Mouse (Mus musculus) embryonic fibroblast, embryonic 13.5 days (primary cell): Measurements from ENCODE around the gene 4930556J24Rik. TPM values are rescaled to one million over a fixed set of nuclear protein-coding genes. Genes with fewer than 3 reads are reported as not detected.
"Not testable (repeated sequence)": the region's sequence is repeated elsewhere in the genome, so short reads cannot be mapped to it uniquely, and the experiment has no call there.

Experiments
- H3K27ac ChIP-seq: 2 replicates; pipeline ENCODE4 v1.5.1; 2012; ENCODE audit warnings: low read length, control low read depth, inconsistent platforms; ENCODE audit not compliant: insufficient read depth
- H3K4me1 ChIP-seq: 2 replicates; pipeline ENCODE4 v1.6.1; 2011; ENCODE audit warnings: low read length; ENCODE audit not compliant: control insufficient read depth, insufficient read depth
- H3K4me3 ChIP-seq: 2 replicates; pipeline ENCODE4 v1.5.1; 2011; ENCODE audit warnings: mild to moderate bottlenecking, control low read depth, low read length; ENCODE audit not compliant: insufficient read depth
- CTCF ChIP-seq: IDR thresholded peaks from 2 replicates; pipeline ENCODE4 v1.5.1; 2011; ENCODE audit warnings: mild to moderate bottlenecking, control low read depth, low read length, moderate library complexity, borderline replicate concordance; ENCODE audit not compliant: insufficient read depth
- POLR2A ChIP-seq: IDR thresholded peaks from 2 replicates; pipeline ENCODE4 v1.6.1; 2011; ENCODE audit warnings: low read depth, mild to moderate bottlenecking, control low read depth, low read length, moderate library complexity
- polyA plus RNA-seq: library from polyadenylated mRNA; stranded (reverse); fragments of >200 nt; gene quantifications from 2 replicates; pipeline ENCODE4 v1.2.4, GENCODE M21; 2011; ENCODE audit warnings: low read depth; ENCODE audit not compliant: missing spikeins, insufficient read length

Gene 4930556J24Rik
- not detected in 2 replicates for polyA plus RNA-seq

- Histone ChIP-seq H3K27ac (no peak within 1 kb of the TSS), H3K4me1 (peaks cover 6% of the 10 kb centered on the region; the same call in 1 of the 2 replicates), H3K4me3 (no peak within 1 kb of the TSS)
- TF ChIP-seq POLR2A (no peak), CTCF (no peak)
These were observed at the start of gene 4930556J24Rik for GRCm38 (mm10) chr11:3976678-3977077. Gene 4930556J24Rik, minus strand, starts transcription at chr11:3976778.

- no peak overlapping the region for H3K4me3 ChIP-seq
- no peak overlapping the region for H3K27ac ChIP-seq
- no peaks in the 10 kb centered on the region for H3K4me1 ChIP-seq
- TF ChIP-seq CTCF (no peak), POLR2A (no peak)
These were observed 46.7 kb upstream of the 4930556J24Rik start for GRCm38 (mm10) chr11:4023321-4023720.

DNA sequence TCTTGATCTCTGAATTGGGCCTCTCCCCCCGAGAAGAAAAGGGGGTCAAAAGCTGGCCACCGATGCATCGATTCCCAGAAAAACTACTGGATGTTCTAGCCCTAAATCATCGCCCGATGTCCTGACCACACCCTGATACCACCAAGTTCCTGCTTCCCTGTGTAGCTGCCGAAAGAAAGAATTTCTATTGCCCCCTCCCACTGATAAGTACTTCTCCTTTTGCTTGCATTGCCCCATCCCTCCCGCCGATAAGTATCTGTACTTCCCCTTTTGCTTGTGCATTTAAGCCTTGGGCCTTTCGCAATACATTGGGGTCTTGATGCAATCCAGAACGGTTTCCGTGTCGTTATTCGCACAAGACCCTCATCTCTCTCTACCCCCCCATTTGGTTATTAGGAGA is 45.5 kb upstream of the 4930556J24Rik start:
- H3K27ac ChIP-seq, H3K4me1 ChIP-seq, H3K4me3 ChIP-seq: not testable (repeated sequence)

GRCm38 (mm10) chr11:4015796-4016195 is 39.2 kb upstream of the 4930556J24Rik start:
- not testable (repeated sequence) for H3K4me1 ChIP-seq, H3K4me3 ChIP-seq

DNA sequence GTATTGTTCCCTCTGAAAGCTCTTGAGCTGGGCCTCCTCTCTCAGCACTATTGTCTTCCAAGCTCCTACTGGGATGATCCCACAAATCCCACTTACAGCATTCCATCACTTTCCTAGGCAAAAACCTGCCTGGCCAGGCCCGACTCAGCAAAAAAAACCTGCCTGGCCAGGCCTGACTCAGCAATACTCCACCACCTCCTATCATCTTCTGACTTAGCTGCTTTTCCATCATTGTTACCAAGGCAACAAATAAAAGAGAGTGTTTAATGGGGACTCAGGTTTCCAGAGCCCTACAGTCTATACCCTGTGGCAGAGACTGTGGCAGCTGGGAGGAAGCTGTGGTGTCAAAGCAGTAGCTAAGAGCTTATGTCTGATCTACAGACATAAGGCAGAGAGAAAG is 36.0 kb upstream of the 4930556J24Rik start:
- H3K27ac ChIP-seq = no peak overlapping the region
- no peak overlapping the region for H3K4me3 ChIP-seq
- H3K4me1 ChIP-seq = no peaks in the 10 kb centered on the region
- TF ChIP-seq POLR2A (no peak), CTCF (no peak)

More at GRCm38 (mm10) chr11:4015796-4016195, 39.2 kb upstream of the 4930556J24Rik start:
- H3K27ac ChIP-seq = not testable (repeated sequence)

GRCm38 (mm10) chr11:4006462-4006861 is 29.9 kb upstream of the 4930556J24Rik start:
- H3K4me3 ChIP-seq = no peak overlapping the region
- H3K27ac ChIP-seq = no peak overlapping the region
- no peaks in the 10 kb centered on the region for H3K4me1 ChIP-seq
- TF ChIP-seq POLR2A (no peak), CTCF (no peak)

DNA sequence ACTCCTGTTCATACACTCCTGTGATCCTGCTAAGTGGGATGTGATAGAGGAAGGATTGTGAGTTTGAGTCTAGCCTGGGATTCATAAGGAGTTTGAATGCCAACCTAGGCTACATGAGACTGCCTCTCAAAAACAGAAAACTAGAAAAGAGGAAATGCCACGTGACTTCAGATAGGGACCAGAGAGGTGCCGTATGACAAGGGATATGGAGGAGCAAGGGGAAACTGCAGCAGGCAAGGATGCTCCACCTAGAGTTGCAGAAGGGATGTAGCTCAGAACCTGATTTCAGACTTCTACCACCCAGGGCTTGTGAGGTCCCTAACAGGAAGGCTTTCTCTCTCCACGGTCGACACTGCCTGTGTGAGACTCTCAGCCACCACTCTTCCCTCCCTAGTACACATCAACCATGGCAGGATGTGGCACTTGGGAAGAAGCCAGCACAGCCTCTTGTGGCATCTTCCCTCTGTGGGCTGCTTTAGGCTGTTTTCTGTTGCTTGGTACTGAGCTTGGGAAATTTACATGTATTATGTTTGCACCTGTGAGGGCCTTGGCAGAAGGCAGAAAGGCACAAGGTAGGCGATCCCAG is 28.7 kb upstream of the 4930556J24Rik start:
- TF ChIP-seq POLR2A (no peak), CTCF (no peak)
- H3K4me3 ChIP-seq = no peak overlapping the region
- no peak overlapping the region for H3K27ac ChIP-seq
- H3K4me1 ChIP-seq = no peaks in the 10 kb centered on the region

DNA sequence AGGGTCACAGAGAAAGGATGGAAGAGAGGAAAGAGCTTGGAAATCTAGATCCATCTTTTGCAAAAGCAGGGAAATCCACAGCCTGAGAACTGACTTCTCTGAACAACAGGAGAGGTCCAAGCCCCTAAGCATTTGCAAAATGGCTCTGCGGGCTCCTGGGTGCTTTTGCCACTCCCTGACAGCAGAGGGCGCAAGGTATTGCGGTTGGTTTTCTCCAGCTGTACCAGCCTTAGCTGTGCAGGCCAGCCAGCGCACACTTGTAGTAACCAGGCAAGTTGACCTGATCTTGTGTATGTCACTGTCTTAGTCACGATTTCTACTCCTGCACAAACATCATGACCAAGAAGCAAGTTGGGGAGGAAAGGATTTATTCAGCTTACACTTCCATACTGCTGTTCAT is 25.0 kb upstream of the 4930556J24Rik start:
- no peak for TF ChIP-seq POLR2A
- peak; percentile 79 for TF ChIP-seq CTCF
- no peaks in the 10 kb centered on the region for H3K4me1 ChIP-seq
- H3K4me3 ChIP-seq = no peak overlapping the region
- no peak overlapping the region for H3K27ac ChIP-seq

- no peak for TF ChIP-seq POLR2A
- no peak for TF ChIP-seq CTCF
- Histone ChIP-seq H3K27ac (no peak overlapping the region), H3K4me1 (no peaks in the 10 kb centered on the region), H3K4me3 (no peak overlapping the region)
These were observed 23.0 kb upstream of the 4930556J24Rik start for GRCm38 (mm10) chr11:3999547-3999946.

DNA sequence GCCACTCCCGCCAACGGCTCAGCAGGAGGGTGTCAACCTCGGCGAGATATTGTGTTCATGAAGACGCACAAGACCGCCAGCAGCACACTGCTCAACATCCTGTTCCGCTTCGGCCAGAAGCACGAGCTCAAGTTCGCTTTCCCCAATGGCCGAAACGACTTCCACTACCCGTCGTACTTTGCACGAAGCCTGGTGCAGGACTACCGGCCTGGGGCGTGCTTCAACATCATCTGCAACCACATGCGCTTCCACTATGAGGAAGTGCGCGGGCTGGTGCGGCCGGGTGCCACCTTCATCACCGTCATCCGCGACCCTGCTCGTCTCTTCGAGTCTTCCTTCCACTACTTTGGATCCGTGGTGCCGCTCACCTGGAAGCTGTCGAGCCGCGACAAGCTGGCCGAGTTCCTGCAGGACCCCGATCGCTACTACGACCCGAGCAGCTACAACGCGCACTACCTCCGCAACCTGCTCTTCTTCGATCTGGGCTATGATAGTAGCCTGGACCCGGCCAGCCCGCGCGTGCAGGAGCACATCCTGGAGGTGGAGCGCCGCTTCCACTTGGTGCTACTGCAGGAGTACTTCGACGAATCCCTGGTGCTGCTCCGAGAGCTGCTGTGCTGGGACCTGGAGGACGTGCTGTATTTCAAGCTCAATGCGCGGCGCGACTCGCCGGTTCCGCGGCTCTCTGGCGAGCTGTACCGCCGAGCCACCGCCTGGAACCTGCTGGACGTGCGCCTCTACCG is 21.6 kb upstream of the 4930556J24Rik start:
- no peak for TF ChIP-seq CTCF
- TF ChIP-seq POLR2A = no peak
- no peaks in the 10 kb centered on the region; the same call in 1 of the 2 replicates for H3K4me1 ChIP-seq
- no peak overlapping the region for H3K27ac ChIP-seq
- H3K4me3 ChIP-seq = no peak overlapping the region
